Mouse (Mus musculus) CD4-positive, CD25-positive, alpha-beta regulatory T cell, adult 4 months (primary cell): ENCODE measurements around the gene Tmod4. TPM values are rescaled to one million over a fixed set of nuclear protein-coding genes. Genes with fewer than 3 reads are reported as not detected.
"Not testable (repeated sequence)": the region's sequence is repeated elsewhere in the genome, so short reads cannot be mapped to it uniquely, and the experiment has no call there.

ENCODE experiments used
- ATAC-seq: one replicate; pipeline ENCODE4 v1.8.0; 2017
- polyA plus RNA-seq, 2 experiments: library from polyadenylated mRNA; unstranded; fragments of 100-300 nt; shearing (Covaris generic); gene quantifications; one replicate each; pipeline ENCODE4 v1.2.1; 2017

The Tmod4 gene
- polyA plus RNA-seq = 1 to 10 TPM; 2.5 TPM

DNA sequence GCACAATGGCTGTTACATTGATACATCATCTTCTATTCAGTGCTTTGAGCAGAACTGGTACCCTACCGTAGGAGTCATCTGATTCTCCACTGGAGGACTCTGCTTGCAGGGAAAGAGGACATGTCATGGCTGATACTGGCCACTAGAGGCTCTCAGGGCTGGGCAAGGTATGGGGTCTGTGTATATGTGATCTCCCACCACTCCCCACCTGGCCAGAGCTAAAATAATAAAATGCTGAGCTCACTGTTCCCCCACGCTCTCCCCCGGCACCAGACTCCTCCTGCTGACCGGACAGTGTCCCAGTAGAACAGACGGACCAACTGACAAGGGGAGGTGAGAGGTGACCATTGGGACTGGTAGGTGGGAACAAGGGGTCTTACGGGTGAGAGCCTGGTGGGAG is at the start of gene Tmod4:
TSS of gene Tmod4 (plus strand) at position 231 of the 400 bp plus-strand sequence.
- ATAC-seq = peak; percentile 63

- no peak for ATAC-seq
Measured at GRCm38 (mm10) chr3:95088071-95088470, 36.2 kb upstream of the Tmod4 start.

GRCm38 (mm10) chr3:95100854-95101253 is 23.4 kb upstream of the Tmod4 start:
- ATAC-seq = peak; percentile 68

DNA sequence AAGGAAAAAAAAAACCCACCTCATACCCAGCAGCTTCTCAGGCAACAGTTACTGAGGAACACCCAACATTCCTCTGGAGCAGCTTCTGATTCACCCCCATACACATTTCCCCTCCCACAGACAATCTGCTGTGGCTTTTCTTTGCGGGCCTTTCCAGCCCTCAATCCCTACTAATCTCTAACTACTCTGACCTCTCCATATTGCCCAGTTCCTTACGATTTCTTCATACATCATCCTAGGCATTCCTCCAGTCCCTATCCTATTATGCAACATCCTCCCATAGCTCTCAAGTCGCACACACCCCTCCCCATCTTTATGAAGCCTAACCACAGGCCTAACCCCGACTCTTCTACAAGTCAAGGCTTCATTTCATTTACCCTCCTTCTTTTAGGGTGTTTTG is 19.2 kb upstream of the Tmod4 start:
- ATAC-seq = no peak

DNA sequence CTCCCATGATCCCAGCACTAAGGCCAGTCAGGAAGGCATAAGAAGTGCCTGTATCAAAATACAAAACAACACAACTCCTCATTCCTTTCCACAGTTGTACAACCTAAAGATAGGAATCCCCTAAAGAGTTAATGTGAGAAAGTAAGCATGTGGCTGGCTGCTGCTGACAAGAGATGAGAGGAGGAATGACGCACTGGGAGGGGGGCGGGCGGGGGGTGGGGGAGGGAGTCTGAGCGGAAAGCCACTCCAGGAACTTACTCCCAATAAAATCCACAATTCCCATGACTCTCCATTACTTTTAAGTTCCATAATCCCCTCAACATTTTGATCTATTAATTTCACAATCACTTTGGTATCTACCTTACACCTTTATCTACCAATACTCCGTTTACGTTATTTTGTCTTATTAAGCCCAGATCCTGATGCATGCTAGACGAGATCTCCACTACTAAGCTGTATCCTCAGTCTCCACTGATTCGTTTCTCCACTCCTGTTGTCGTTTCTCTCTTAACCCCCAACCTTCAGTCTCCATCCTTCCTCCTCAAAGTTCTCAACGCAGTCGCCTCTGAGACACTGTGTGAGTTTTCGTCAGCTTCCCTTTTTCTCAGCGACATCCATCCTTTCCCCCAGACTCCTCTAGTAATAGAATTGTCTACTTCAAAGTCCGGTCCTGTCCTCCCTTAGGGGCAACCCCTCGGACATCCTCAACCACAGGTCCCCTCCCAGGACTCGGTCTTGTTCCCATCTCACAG is 18.5 kb upstream of the Tmod4 start:
- ATAC-seq = no peak

- ATAC-seq = peak; percentile 84
Measured at GRCm38 (mm10) chr3:95106338-95107117, 17.7 kb upstream of the Tmod4 start, which contains the start of gene Pip5k1a. Gene Pip5k1a, minus strand, starts transcription at chr3:95106930.

DNA sequence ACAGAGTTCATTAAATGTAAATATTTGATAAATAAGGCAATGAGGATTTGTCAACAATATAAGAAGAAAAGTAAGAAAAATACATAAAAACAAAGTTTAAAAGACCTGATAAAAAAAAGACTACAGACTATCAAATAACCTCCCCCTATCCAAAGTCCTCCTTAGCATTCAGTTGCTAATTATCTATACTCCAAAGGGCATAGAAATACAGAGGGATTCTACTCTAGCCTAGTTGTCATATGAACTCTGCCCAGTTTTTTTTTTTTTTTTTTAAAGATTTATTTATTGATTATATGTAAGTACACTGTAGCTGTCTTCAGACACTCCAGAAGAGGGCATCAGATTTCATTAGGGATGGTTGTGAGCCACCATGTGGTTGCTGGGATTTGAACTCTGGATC is 17.0 kb upstream of the Tmod4 start:
- not testable (repeated sequence) for ATAC-seq

DNA sequence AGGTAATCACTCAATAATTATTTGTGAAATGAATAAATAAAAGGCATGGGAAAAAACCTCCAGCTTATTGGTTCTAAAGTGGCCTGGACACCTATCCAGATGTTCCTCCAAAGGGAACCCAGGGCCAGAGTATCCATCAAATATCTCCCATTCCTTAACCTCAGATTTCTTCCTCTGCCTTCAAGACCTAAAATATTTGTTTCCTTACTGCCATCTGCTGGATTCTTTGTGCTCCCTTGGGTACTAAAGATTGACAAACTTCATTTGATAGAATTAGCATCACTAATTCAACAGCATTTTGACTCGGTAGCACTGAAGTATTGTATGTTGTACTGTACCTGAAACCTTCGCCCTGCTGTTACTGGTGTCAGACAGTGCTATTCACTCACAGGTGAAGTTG is 16.4 kb upstream of the Tmod4 start:
- no peak for ATAC-seq

DNA sequence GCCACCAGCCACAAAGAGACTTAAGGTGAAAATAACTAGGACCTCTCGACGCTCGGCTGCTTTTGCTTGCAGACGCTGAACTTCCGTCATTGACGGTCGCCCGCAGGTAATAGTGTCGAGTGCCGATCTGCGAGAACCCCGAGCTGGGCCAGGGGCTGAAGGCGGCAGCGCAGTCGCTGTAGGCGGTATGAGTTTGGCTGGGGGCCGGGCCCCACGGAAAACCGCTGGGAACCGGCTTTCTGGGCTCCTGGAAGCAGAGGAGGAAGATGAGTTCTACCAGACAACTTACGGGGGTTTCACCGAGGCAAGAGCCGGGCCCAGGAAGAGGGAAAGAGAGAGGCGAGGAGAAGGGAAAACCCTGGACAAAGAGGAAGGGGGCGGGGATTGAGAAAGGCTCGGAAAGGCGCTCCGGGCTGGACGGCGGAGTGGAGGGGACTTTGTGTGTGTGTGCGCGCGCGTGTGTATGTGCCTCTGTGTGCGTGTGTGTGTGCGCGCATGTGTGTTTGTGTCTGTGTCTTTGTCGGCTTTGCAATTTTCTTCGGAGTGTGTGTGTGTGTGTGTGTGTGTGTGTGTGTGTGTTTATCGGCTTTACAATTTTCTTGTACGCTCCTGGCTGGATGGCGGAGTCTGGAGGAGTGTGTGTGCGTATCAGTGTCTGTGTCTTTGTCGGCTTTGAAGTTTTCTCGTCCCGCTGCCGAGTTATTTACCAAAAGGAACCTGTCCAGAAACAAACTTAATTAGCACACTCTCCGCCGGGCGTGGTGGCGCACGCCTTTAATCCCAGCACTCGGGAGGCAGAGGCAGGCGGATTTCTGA is 13.2 kb upstream of the Tmod4 start, which contains the start of gene Vps72:
TSS of gene Vps72 (plus strand) at position 112 of the 816 bp plus-strand sequence.
- ATAC-seq = peak; percentile 79

DNA sequence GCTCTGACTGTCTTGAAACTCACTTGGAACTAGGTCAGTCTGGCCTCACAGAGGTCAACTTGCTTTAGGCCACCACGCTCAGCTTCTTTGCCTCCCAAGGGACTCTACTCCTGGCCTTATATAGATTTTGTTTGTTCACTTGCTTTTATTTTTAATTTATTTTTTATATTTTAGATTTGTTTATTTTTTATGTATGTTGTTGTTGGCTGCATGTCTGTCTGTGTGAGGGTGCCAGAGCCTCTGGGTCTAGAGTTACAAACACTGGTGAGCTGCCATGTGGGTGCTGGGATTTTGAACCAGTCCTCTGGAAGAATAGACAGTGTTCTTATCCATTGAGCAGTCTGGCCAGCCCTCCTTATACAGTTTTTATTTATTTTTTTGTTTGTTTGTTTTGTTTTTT is 11.5 kb upstream of the Tmod4 start:
- ATAC-seq = no peak

GRCm38 (mm10) chr3:95117751-95118150 is 6.5 kb upstream of the Tmod4 start:
- ATAC-seq = no peak

DNA sequence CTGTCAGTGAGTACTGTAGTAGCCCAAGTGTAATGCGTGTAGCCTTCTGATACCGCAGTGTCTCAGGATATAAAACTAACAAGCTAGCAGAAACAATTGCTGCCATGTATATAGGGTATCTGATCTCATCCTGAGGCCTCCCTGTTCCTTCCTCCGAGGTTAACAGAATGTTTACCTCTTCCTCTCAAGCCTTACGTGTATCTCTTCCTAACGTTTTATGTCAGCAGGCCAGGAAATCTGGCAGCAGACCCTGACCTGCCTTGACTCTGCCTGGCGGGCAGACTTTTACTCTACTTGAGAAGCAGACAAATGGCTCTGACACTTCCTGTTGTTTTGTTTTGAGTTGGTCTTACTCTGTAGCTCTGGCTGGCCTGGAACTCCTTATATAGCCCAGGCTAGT is 2.7 kb upstream of the Tmod4 start:
- no peak for ATAC-seq

- ATAC-seq = no peak
Measured at GRCm38 (mm10) chr3:95124972-95125371, 696 bp downstream of the Tmod4 start.

- ATAC-seq = no peak
Measured at GRCm38 (mm10) chr3:95129226-95129651, 5.0 kb downstream of the Tmod4 start.

- ATAC-seq = no peak
Measured at GRCm38 (mm10) chr3:95130081-95130480, 5.8 kb downstream of the Tmod4 start.

DNA sequence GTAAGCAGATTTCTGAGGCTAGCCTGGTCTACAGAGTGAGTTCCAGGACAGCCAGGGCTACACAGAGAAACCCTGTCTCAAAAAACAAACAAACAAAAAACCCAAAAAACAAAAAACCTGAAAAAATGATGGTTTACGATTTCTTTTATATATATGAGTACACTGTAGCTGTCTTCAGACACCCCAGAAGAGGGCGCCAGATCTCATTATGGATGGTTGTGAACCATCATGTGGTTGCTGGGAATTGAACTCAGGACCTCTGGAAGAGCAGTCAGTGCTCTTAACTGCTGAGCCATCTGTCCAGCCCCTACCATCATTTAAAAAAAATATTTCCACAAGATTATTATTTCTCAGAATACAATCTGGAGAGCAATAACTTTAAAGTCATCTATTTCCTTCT is 8.1 kb downstream of the Tmod4 start:
- not testable (repeated sequence) for ATAC-seq

DNA sequence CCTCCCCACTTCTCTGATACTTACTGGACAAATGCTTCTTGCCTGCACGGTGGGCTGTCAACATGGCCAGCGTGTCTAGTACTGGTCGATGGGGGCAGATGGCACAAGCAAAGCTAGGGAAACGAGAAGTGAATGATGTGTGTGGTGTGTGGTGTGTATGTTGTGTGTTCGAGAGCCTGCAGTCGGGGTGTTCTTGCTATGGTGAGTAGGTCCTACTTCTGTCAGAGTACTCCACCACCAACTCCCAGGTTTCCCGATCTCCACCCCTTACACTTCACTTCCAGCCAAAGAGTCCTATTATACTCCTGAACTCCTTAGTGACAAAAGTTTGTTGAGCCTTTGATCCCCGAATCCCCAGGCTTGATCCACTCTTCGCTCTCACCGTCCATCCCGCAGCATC is 8.9 kb downstream of the Tmod4 start:
- ATAC-seq = no peak

DNA sequence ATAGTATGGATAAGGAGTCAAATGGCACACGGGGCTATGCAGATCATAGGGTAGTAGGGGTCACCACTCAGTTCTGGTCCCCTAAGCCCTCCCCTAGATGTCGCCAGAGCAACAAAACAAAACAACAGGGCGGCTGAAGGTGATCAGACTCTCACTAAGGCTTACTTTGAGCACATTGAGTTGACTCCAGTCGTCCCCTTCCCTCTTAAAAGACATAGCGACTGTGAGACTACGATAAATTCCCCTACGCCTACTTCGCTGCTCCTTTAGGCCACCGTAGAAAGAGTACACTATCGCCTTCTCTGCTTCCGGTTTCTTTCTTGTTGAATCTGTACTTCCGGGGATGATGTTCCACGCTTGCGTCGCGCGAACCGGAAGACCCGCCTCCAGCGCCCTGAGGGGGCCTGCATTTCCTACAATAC is 9.4 kb downstream of the Tmod4 start, which contains the start of the genes Scnm1 and Lysmd1:
TSS of gene Scnm1 (minus strand) at position 332 of the 422 bp plus-strand sequence.
TSS of gene Lysmd1 (plus strand) at position 409 of the 422 bp plus-strand sequence.
- ATAC-seq = peak; percentile 84

- ATAC-seq = not testable (repeated sequence)
Measured at GRCm38 (mm10) chr3:95134133-95134532, 9.9 kb downstream of the Tmod4 start.

- ATAC-seq = no peak
Measured at GRCm38 (mm10) chr3:95135023-95135422, 10.7 kb downstream of the Tmod4 start.

DNA sequence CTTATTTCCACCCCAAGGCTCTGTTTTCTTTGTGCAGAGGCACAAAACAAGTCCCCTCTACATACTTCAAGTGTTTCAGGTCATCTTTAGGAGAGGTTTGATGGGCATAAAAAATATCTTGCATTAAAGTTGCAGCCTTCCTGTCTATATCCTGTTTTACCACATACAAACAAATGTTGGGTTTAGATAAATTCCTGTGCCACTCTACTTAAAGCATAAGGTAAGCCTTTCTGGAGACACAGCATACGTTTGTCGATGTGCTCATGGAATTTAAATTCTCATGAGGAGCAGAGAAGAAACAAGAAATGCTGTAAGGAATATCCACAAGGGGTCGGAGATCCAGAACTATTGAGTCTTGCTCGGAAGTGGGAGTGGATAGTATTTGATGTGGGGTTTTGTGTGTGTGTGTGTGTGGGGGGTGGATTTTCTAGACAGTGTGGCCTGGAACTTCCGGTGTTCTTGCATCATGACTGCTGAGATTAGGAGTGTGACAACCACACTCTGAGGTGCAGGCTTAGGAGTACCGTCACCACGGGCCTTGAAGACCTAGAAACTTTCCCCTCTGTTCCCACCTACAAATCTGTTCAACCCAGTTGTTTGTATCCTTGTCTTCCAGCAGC is 11.3 kb downstream of the Tmod4 start:
- peak; percentile 76 for ATAC-seq

DNA sequence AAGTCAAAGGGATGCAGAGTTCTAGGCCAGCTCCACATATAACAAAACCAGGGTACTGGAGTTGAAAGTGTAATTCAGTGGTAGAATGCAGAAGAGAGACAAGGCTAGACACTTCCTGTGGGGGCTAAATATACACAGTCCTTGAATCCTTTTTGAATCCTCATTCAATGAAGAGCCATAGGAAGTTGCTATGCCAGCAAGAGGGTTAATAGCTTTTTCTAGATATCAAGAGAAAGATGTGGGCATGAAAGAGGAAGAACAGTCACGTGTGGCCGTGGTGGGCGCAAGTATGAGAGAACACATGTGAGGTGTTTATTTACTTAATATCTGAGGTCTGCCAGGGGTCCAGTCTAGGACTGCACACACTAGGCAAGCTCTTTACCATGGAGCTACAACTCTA is 12.1 kb downstream of the Tmod4 start:
- ATAC-seq = no peak
